Mouse (Mus musculus) embryonic facial prominence, embryonic 11.5 days (tissue): ENCODE results near the gene Lrrc8b. TPM values are rescaled to one million over a fixed set of nuclear protein-coding genes. Genes with fewer than 3 reads are reported as not detected.
A peak's percentile ranks its signal among the peaks of the same experiment; 100 is the strongest.

Experiments used
- ATAC-seq: fragments of 200-750 bp; cut with Nextera tagmentation; replicated peaks from 2 replicates; pipeline ENCODE4 v1.8.0; 2017; ENCODE audit warnings: low read depth; ENCODE audit not compliant: insufficient number of reproducible peaks, low FRiP score, low TSS enrichment
- DNase-seq: peaks from one replicate; pipeline ENCODE4 v3.0.0-alpha.2; 2015; ENCODE audit warnings: low spot score
- H3K27ac ChIP-seq: fragments of 300-500 bp; sonication (generic); replicated peaks from 2 replicates; pipeline ENCODE4 v1.5.1; 2014; ENCODE audit warnings: mild to moderate bottlenecking, low read depth, low read length, control low read depth
- H3K27me3 ChIP-seq: fragments of 300-500 bp; sonication (generic); 2 replicates; pipeline ENCODE4 v1.6.1; 2014; ENCODE audit warnings: mild to moderate bottlenecking, low read length, moderate library complexity, mixed read lengths; ENCODE audit not compliant: control insufficient read depth, insufficient read depth
- H3K36me3 ChIP-seq: fragments of 300-500 bp; sonication (generic); replicated peaks from 2 replicates; pipeline ENCODE4 v1.6.1; 2014; ENCODE audit warnings: low read depth, mild to moderate bottlenecking, low read length, moderate library complexity, mixed read lengths; ENCODE audit not compliant: control insufficient read depth, insufficient read depth
- H3K4me1 ChIP-seq: fragments of 300-500 bp; sonication (generic); 2 replicates; pipeline ENCODE4 v1.6.1; 2014; ENCODE audit warnings: low read length, mixed read lengths; ENCODE audit not compliant: control insufficient read depth, insufficient read depth
- H3K4me2 ChIP-seq: fragments of 300-500 bp; sonication (generic); 2 replicates; pipeline ENCODE4 v1.6.1; 2014; ENCODE audit warnings: low read depth, mild to moderate bottlenecking, control low read depth, low read length, moderate library complexity
- H3K4me3 ChIP-seq: fragments of 300-500 bp; sonication (generic); 2 replicates; pipeline ENCODE4 v1.5.1; 2014; ENCODE audit warnings: low read depth, low read length, control low read depth
- H3K9ac ChIP-seq: fragments of 300-500 bp; sonication (generic); replicated peaks from 2 replicates; pipeline ENCODE4 v1.6.1; 2014; ENCODE audit warnings: mild to moderate bottlenecking, control low read depth, low read length
- H3K9me3 ChIP-seq: fragments of 300-500 bp; sonication (generic); replicated peaks from 2 replicates; pipeline ENCODE4 v1.6.1; 2016; ENCODE audit warnings: mild to moderate bottlenecking, low read length, inconsistent platforms, mixed read lengths; ENCODE audit not compliant: control insufficient read depth
- WGBS: fragments of 180-500 bp; shearing (Covaris S2); extraction: QIAGEN DNeasy Blood & Tissue Kit; methylation state at CpG from one replicate; pipeline ENCODE4 v1.1.7; 2014; 5-methylcytosine and 5-hydroxymethylcytosine counted together
- polyA plus RNA-seq: library from polyadenylated mRNA; unstranded; fragments of >200 nt; fragmentation: Nextera tagmentation; extraction: Ambion mirVana; gene quantifications from 2 replicates; pipeline ENCODE4 v1.2.1, GENCODE M21; 2014

Lrrc8b gene
- 7.6 and 8.4 TPM in 2 replicates for polyA plus RNA-seq

GRCm38 (mm10) chr5:105415198-105415791 lies at the start of gene Lrrc8b:
TSS of gene Lrrc8b (plus strand) at chr5:105415775.
- Histone ChIP-seq H3K4me2 (peak within 1 kb of the TSS; percentile 99), H3K4me1 (no peaks in the 10 kb centered on the region; the same call in 1 of the 2 replicates), H3K27ac (no peak within 1 kb of the TSS), H3K4me3 (peak within 1 kb of the TSS; percentile 80), H3K36me3 (no peaks in the 10 kb centered on the region), H3K27me3 (no peaks in the 10 kb centered on the region), H3K9me3 (no peaks in the 10 kb centered on the region), H3K9ac (peak within 1 kb of the TSS; percentile 84)
- peak; percentile 91 for DNase-seq
- ATAC-seq: peak; percentile 94
- WGBS: under 1% methylated on average over 38 of the region's 63 CpGs

- Histone ChIP-seq H3K4me2 (no peak overlapping the region), H3K36me3 (no peaks in the 10 kb centered on the region), H3K27ac (no peak overlapping the region), H3K9ac (no peak overlapping the region), H3K27me3 (no peaks in the 10 kb centered on the region), H3K9me3 (no peaks in the 10 kb centered on the region), H3K4me1 (no peaks in the 10 kb centered on the region), H3K4me3 (no peak overlapping the region)
- DNase-seq: no peak
- WGBS: 78% methylated on average over 2 of the region's 2 CpGs
- no peak for ATAC-seq
Measured at GRCm38 (mm10) chr5:105381482-105381881, 34.1 kb upstream of the Lrrc8b start.

- no peak for ATAC-seq
- 79% methylated on average over 2 of the region's 2 CpGs for WGBS
- DNase-seq: no peak
Measured at GRCm38 (mm10) chr5:105390346-105390745, 25.2 kb upstream of the Lrrc8b start.

GRCm38 (mm10) chr5:105393731-105394130 lies 21.8 kb upstream of the Lrrc8b start:
- Histone ChIP-seq H3K4me3 (no peak overlapping the region), H3K9ac (no peak overlapping the region), H3K27me3 (no peaks in the 10 kb centered on the region), H3K36me3 (no peaks in the 10 kb centered on the region), H3K9me3 (no peaks in the 10 kb centered on the region), H3K4me1 (no peaks in the 10 kb centered on the region), H3K27ac (no peak overlapping the region), H3K4me2 (no peak overlapping the region)
- DNase-seq (no peak), ATAC-seq (no peak)
- 95% methylated on average over 6 of the region's 6 CpGs for WGBS

More at GRCm38 (mm10) chr5:105390346-105390745, 25.2 kb upstream of the Lrrc8b start:
- Histone ChIP-seq H3K9ac (no peak overlapping the region), H3K4me1 (no peaks in the 10 kb centered on the region), H3K4me3 (no peak overlapping the region), H3K36me3 (no peaks in the 10 kb centered on the region), H3K4me2 (no peak overlapping the region), H3K27ac (no peak overlapping the region), H3K27me3 (no peaks in the 10 kb centered on the region), H3K9me3 (no peaks in the 10 kb centered on the region)

GRCm38 (mm10) chr5:105395188-105395587 lies 20.4 kb upstream of the Lrrc8b start:
- DNase-seq: no peak
- no peak overlapping the region for H3K4me2 ChIP-seq

GRCm38 (mm10) chr5:105398966-105399365 lies 16.6 kb upstream of the Lrrc8b start:
- ATAC-seq (no peak), DNase-seq (no peak)
- H3K9me3 ChIP-seq: no peaks in the 10 kb centered on the region
- H3K27me3 ChIP-seq: no peaks in the 10 kb centered on the region
- 93% methylated on average over 6 of the region's 6 CpGs for WGBS
- H3K9ac ChIP-seq: no peak overlapping the region
- no peak overlapping the region for H3K4me2 ChIP-seq
- H3K4me3 ChIP-seq: no peak overlapping the region
- no peak overlapping the region for H3K27ac ChIP-seq
- H3K4me1 ChIP-seq: no peaks in the 10 kb centered on the region
- H3K36me3 ChIP-seq: no peaks in the 10 kb centered on the region

More at GRCm38 (mm10) chr5:105395188-105395587, 20.4 kb upstream of the Lrrc8b start:
- Histone ChIP-seq H3K4me3 (no peak overlapping the region), H3K9ac (no peak overlapping the region), H3K9me3 (no peaks in the 10 kb centered on the region), H3K27me3 (no peaks in the 10 kb centered on the region), H3K27ac (no peak overlapping the region), H3K36me3 (no peaks in the 10 kb centered on the region), H3K4me1 (no peaks in the 10 kb centered on the region)
- WGBS: 91% methylated on average over 4 of the region's 4 CpGs
- no peak for ATAC-seq

- Histone ChIP-seq H3K9me3 (no peaks in the 10 kb centered on the region), H3K9ac (no peak overlapping the region), H3K4me2 (no peak overlapping the region), H3K4me1 (no peaks in the 10 kb centered on the region), H3K27ac (no peak overlapping the region), H3K27me3 (no peaks in the 10 kb centered on the region), H3K4me3 (no peak overlapping the region), H3K36me3 (no peaks in the 10 kb centered on the region)
- ATAC-seq (peak; percentile 22; the same call in 1 of the 2 replicates), DNase-seq (peak; percentile 90)
- WGBS: 33% methylated on average over 13 of the region's 13 CpGs
Measured at GRCm38 (mm10) chr5:105399631-105400423, 15.7 kb upstream of the Lrrc8b start.
